In the genomic region with DNA sequence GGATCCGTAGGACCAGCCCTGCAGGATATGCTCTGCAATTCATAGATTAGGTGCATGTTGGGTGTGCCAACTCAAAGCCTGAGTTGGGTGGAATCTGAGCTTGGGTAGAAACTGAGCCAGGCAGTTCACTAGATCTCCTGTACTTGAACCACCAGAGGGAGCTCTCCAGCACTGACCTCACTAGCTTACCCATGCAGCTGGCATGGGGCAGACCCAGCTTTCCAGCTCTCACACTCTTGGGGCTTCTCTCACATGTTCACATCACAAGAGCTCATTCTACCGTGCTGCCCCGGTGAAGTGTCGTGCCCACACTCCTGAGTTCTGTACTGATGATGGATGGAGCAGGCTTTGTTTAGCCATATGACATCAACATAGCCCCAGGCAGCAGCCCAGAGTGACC, we compare ENCODE assay signal across 8 mouse cellular contexts.
A peak's percentile ranks its signal among the peaks of the same experiment; 100 is the strongest.
DNase-seq lines count a peak whose midpoint lies in the region; ATAC-seq and TF ChIP-seq lines count a peak whose summit lies in the region.

No protein-coding gene starts in this region.

- TF ChIP-seq CTCF in E14TG2a.4 (conservative IDR thresholded peaks at IDR 0.05; ENCODE audit: low read length), result peak; percentile 41; the same call in 1 of the 2 replicates
- TF ChIP-seq CTCF in lung, postnatal 0 days (IDR thresholded peaks at IDR 0.05), result peak; percentile 59

- TF ChIP-seq EP300 in lung, postnatal 0 days (IDR thresholded peaks at IDR 0.05), result no peak

- ATAC-seq in hindbrain, embryonic 12.5 days (ENCODE audit: low FRiP score), result 0 out of 2 replicates have a peak, but pooled peaks have one; percentile 35
- ATAC-seq in hindbrain, embryonic 14.5 days (ENCODE audit: low FRiP score), result no peak
- ATAC-seq in forebrain, embryonic 12.5 days (ENCODE audit: low FRiP score), result peak; percentile 64
- no peak for ATAC-seq in lung, postnatal 0 days

- H3K4me2 ChIP-seq in hindbrain, embryonic 12.5 days (replicated peaks), result no peak overlapping the region
- H3K4me2 ChIP-seq in hindbrain, embryonic 14.5 days (replicated peaks), result no peak overlapping the region
- no peak overlapping the region for H3K4me2 ChIP-seq in forebrain, embryonic 12.5 days
- no peak overlapping the region for H3K4me2 ChIP-seq in lung, postnatal 0 days (replicated peaks; ENCODE audit: low read depth, low read length)

- H3K4me3 ChIP-seq in hindbrain, embryonic 12.5 days, result no peak overlapping the region
- H3K4me3 ChIP-seq in hindbrain, embryonic 14.5 days (replicated peaks; ENCODE audit: low read length), result no peak overlapping the region
- no peak overlapping the region for H3K4me3 ChIP-seq in E14TG2a.4 (replicated peaks; ENCODE audit: low read length)
- H3K4me3 ChIP-seq in forebrain, embryonic 12.5 days (replicated peaks), result no peak overlapping the region
- no peak overlapping the region for H3K4me3 ChIP-seq in lung, postnatal 0 days (ENCODE audit: low read depth, low read length)

- no peak for DNase-seq in hindbrain, embryonic 14.5 days (ENCODE audit: low spot score)
- peak; percentile 77 for DNase-seq in brain, adult 2 months (ENCODE audit: low read depth, low spot score)
- DNase-seq in lung, postnatal 0 days (ENCODE audit: low spot score), result peak; percentile 26
- no peak for DNase-seq in thymus, postnatal 14 days
- no peak for DNase-seq in thymus, postnatal 36 days

- no peaks in the 10 kb centered on the region for H3K9me3 ChIP-seq in hindbrain, embryonic 12.5 days (replicated peaks)
- no peaks in the 10 kb centered on the region for H3K9me3 ChIP-seq in hindbrain, embryonic 14.5 days (ENCODE audit: control insufficient read depth, low read length)
- no peaks in the 10 kb centered on the region for H3K9me3 ChIP-seq in E14TG2a.4 (ENCODE audit: low read length)
- no peaks in the 10 kb centered on the region for H3K9me3 ChIP-seq in forebrain, embryonic 12.5 days
- H3K9me3 ChIP-seq in lung, postnatal 0 days (ENCODE audit: low read length), result no peaks in the 10 kb centered on the region

- H3K4me1 ChIP-seq in hindbrain, embryonic 12.5 days, result no peaks in the 10 kb centered on the region
- H3K4me1 ChIP-seq in hindbrain, embryonic 14.5 days (replicated peaks; ENCODE audit: control insufficient read depth, insufficient read depth, low read length), result no peaks in the 10 kb centered on the region
- H3K4me1 ChIP-seq in E14TG2a.4 (replicated peaks; ENCODE audit: low read depth, low read length), result no peaks in the 10 kb centered on the region
- no peaks in the 10 kb centered on the region for H3K4me1 ChIP-seq in forebrain, embryonic 12.5 days
- no peaks in the 10 kb centered on the region for H3K4me1 ChIP-seq in lung, postnatal 0 days (ENCODE audit: insufficient read depth, low read depth, low read length)

- H3K9ac ChIP-seq in hindbrain, embryonic 12.5 days, result no peak overlapping the region
- H3K9ac ChIP-seq in hindbrain, embryonic 14.5 days, result no peak overlapping the region
- no peak overlapping the region for H3K9ac ChIP-seq in forebrain, embryonic 12.5 days
- no peak overlapping the region for H3K9ac ChIP-seq in lung, postnatal 0 days (replicated peaks; ENCODE audit: low read depth)

- no peaks in the 10 kb centered on the region for H3K36me3 ChIP-seq in hindbrain, embryonic 12.5 days
- no peaks in the 10 kb centered on the region for H3K36me3 ChIP-seq in hindbrain, embryonic 14.5 days (replicated peaks; ENCODE audit: control insufficient read depth, insufficient read depth)
- no peaks in the 10 kb centered on the region for H3K36me3 ChIP-seq in E14TG2a.4 (ENCODE audit: insufficient read depth, low read length)
- no peaks in the 10 kb centered on the region for H3K36me3 ChIP-seq in forebrain, embryonic 12.5 days (replicated peaks)
- no peaks in the 10 kb centered on the region for H3K36me3 ChIP-seq in lung, postnatal 0 days (ENCODE audit: insufficient read depth, low read length)

- H3K27me3 ChIP-seq in hindbrain, embryonic 12.5 days, result no peaks in the 10 kb centered on the region
- no peaks in the 10 kb centered on the region for H3K27me3 ChIP-seq in hindbrain, embryonic 14.5 days (ENCODE audit: control insufficient read depth, insufficient read depth, low read length)
- H3K27me3 ChIP-seq in E14TG2a.4 (ENCODE audit: insufficient read depth, low read length), result no peaks in the 10 kb centered on the region
- H3K27me3 ChIP-seq in forebrain, embryonic 12.5 days, result no peaks in the 10 kb centered on the region
- no peaks in the 10 kb centered on the region for H3K27me3 ChIP-seq in lung, postnatal 0 days (replicated peaks; ENCODE audit: insufficient read depth, low read length)

- WGBS in hindbrain, embryonic 12.5 days, result 74% methylated on average over 4 of the region's 4 CpGs
- WGBS in hindbrain, embryonic 14.5 days, result 69% methylated on average over 4 of the region's 4 CpGs
- WGBS in forebrain, embryonic 12.5 days, result 79% methylated on average over 4 of the region's 4 CpGs
- WGBS in lung, postnatal 0 days, result 62% methylated on average over 4 of the region's 4 CpGs

- no peak overlapping the region for H3K27ac ChIP-seq in hindbrain, embryonic 12.5 days
- no peak overlapping the region for H3K27ac ChIP-seq in hindbrain, embryonic 14.5 days
- H3K27ac ChIP-seq in forebrain, embryonic 12.5 days, result no peak overlapping the region
- no peak overlapping the region for H3K27ac ChIP-seq in lung, postnatal 0 days (ENCODE audit: low read length)

Comparison
In these comparisons a context has a peak if more than half of its experiments do, and no peak if none do; other contexts are left out.
1. ATAC-seq: peak in hindbrain, embryonic 12.5 days (single experiment) and forebrain, embryonic 12.5 days (single experiment); none in hindbrain, embryonic 14.5 days (single experiment) and lung, postnatal 0 days (single experiment).
2. DNase-seq: peak in brain, adult 2 months (single experiment) and lung, postnatal 0 days (single experiment); none in hindbrain, embryonic 14.5 days (single experiment), thymus, postnatal 14 days (single experiment) and thymus, postnatal 36 days (0 of 2).